Mouse (Mus musculus) frontal cortex, postnatal 25 days (tissue): ENCODE measurements at regions not wholly inside any gene's neighbourhood (a gene's known extent, or its start where the extent isn't known, plus 50 kb on each side); places are given as distances from the start of the nearest gene placed in this dataset.

Experiments used
- DNase-seq, 2 experiments: peaks; one replicate each; pipeline ENCODE4 v3.0.0; 2022; ENCODE audit warnings: low spot score in 2 of 2

GRCm38 (mm10) chr2:61453490-61454281 lies 124.7 kb upstream of the Tank start:
- no peak for DNase-seq

- no peak for DNase-seq
Observed at GRCm38 (mm10) chr2:61452581-61452980, 125.8 kb upstream of the Tank start.

- DNase-seq = no peak
Observed at GRCm38 (mm10) chr2:61450731-61451130, 127.7 kb upstream of the Tank start.

GRCm38 (mm10) chr2:61436591-61436990 lies 141.8 kb upstream of the Tank start:
- DNase-seq = no peak

GRCm38 (mm10) chr2:61407881-61408280 lies 170.5 kb upstream of the Tank start:
- DNase-seq = no peak

GRCm38 (mm10) chr2:61406104-61406751 lies 172.2 kb upstream of the Tank start:
- DNase-seq = no peak

- DNase-seq = no peak
Observed at GRCm38 (mm10) chr2:61405261-61405660, 173.1 kb upstream of the Tank start.

GRCm38 (mm10) chr2:61402588-61403487 lies 175.5 kb upstream of the Tank start:
- no peak for DNase-seq

- DNase-seq = peak; percentile 28 to 33
Observed at GRCm38 (mm10) chr2:61401636-61402587, 176.5 kb upstream of the Tank start.

- no peak for DNase-seq
Observed at GRCm38 (mm10) chr2:61398633-61399032, 179.8 kb upstream of the Tank start.

- DNase-seq = no peak
Observed at GRCm38 (mm10) chr2:61389622-61390021, 188.8 kb upstream of the Tank start.

- no peak for DNase-seq
Observed at GRCm38 (mm10) chr2:61389207-61389606, 189.2 kb upstream of the Tank start.

GRCm38 (mm10) chr2:61387561-61387960 lies 190.8 kb upstream of the Tank start:
- DNase-seq = no peak

GRCm38 (mm10) chr2:61386966-61387365 lies 191.4 kb upstream of the Tank start:
- DNase-seq = no peak

GRCm38 (mm10) chr2:61384467-61384866 lies 193.9 kb upstream of the Tank start:
- no peak for DNase-seq

- no peak for DNase-seq
Observed at GRCm38 (mm10) chr2:61383744-61384295, 194.6 kb upstream of the Tank start.

- no peak for DNase-seq
Observed at GRCm38 (mm10) chr2:61379076-61379475, 199.3 kb upstream of the Tank start.

GRCm38 (mm10) chr2:61378297-61378696 lies 200.1 kb upstream of the Tank start:
- DNase-seq = no peak

GRCm38 (mm10) chr2:61377756-61378155 lies 200.6 kb upstream of the Tank start:
- no peak for DNase-seq

- DNase-seq = no peak
Observed at GRCm38 (mm10) chr2:61362606-61363005, 215.8 kb upstream of the Tank start.

- DNase-seq = no peak
Observed at GRCm38 (mm10) chr2:61361394-61361793, 217.0 kb upstream of the Tank start.
